Mouse (Mus musculus): ENCODE data around the gene Araf.

The Araf gene

GRCm38 (mm10) chrX:20853794-20854193 is 56.2 kb downstream of the Araf start:
- no peak for DNase-seq

- no peak for DNase-seq
Measured at GRCm38 (mm10) chrX:20861453-20862104, 64.0 kb downstream of the Araf start.

GRCm38 (mm10) chrX:20862105-20863065 is 64.8 kb downstream of the Araf start:
- DNase-seq, result no peak

GRCm38 (mm10) chrX:20863161-20864101 is 65.8 kb downstream of the Araf start:
- no peak for DNase-seq

GRCm38 (mm10) chrX:20868091-20868490 is 70.5 kb downstream of the Araf start:
- DNase-seq, result no peak

- no peak for DNase-seq
Measured at GRCm38 (mm10) chrX:20869203-20869602, 71.6 kb downstream of the Araf start.

GRCm38 (mm10) chrX:20869962-20870513 is 72.4 kb downstream of the Araf start, which contains the start of gene Timp1:
Gene Timp1 (plus strand): TSS chrX:20870166.
- DNase-seq, result no peak

- DNase-seq, result no peak
Measured at GRCm38 (mm10) chrX:20872928-20873500, 75.4 kb downstream of the Araf start.

- no peak for DNase-seq
Measured at GRCm38 (mm10) chrX:20875241-20875640, 77.6 kb downstream of the Araf start.

- no peak for DNase-seq
Measured at GRCm38 (mm10) chrX:20910074-20910473, 112.5 kb downstream of the Araf start.

All from thymus, postnatal 25 days (tissue).